Mouse (Mus musculus): ENCODE results near the gene Nrp2. TPM values are rescaled to one million over a fixed set of nuclear protein-coding genes. Genes with fewer than 3 reads are reported as not detected.
A peak's percentile ranks its signal among the peaks of the same experiment; 100 is the strongest.

Gene Nrp2
- polyA plus RNA-seq, 1 experiment from 2014 or later: 39.9 TPM

DNA sequence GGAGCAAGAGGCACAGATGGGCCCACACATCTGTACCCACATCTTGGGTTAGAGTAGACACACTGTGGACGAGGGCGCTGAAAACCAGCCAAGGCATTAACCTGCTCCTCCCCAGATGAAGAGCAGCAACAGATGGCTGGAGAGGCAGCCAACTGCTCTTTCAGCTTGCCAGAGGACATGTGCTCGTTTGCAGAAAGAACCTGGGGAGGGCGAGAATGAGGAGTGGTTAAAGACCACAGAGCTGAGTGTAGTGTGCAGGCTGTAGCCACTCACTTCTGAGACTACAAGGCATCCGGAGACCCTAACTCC, 81.0 kb downstream of the Nrp2 start:
- ATAC-seq (ENCODE audit: insufficient number of reproducible peaks, insufficient read depth, low FRiP score, low read depth): no peak
- H3K9ac ChIP-seq (replicated peaks; ENCODE audit: low read depth, low read length): no peak overlapping the region
- H3K27me3 ChIP-seq (ENCODE audit: control insufficient read depth, insufficient read depth, low read length): peaks cover 5% of the 10 kb centered on the region; the same call in 1 of the 2 replicates
- H3K4me1 ChIP-seq (ENCODE audit: control insufficient read depth, insufficient read depth, low read length): no peaks in the 10 kb centered on the region
- H3K4me2 ChIP-seq (replicated peaks; ENCODE audit: low read depth, low read length): no peak overlapping the region
- H3K9me3 ChIP-seq (ENCODE audit: control insufficient read depth, low read depth, low read length): no peaks in the 10 kb centered on the region
- H3K36me3 ChIP-seq (ENCODE audit: control insufficient read depth, insufficient read depth, low read length): peaks cover 15% of the 10 kb centered on the region; the same call in 1 of the 2 replicates
- 63% methylated on average over 5 of the region's 5 CpGs for WGBS
- no peak overlapping the region for H3K4me3 ChIP-seq (ENCODE audit: low read depth, low read length)
- H3K27ac ChIP-seq (ENCODE audit: low read length): no peak overlapping the region

DNA sequence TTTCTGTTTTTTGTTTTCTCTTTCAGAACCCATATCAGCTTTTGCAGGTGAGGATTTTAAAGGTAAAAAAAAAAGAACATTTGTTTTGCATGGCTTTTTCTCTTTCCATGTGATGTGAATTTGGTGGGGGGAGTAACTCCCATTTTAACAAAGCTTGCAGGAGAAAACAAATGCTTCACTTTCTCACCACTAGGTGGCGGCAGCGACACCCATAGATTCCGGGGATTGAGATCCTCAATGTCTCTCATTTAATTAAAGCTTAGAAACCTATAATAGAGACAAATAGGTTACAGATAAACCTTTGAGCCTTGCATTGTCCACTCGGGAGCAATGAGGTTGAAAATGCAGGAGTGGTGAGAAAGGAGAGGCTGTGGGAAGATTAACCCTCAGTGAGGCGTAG, 83.2 kb downstream of the Nrp2 start:
- no peak overlapping the region for H3K27ac ChIP-seq (ENCODE audit: low read length)
- H3K4me1 ChIP-seq (ENCODE audit: control insufficient read depth, insufficient read depth, low read length): no peaks in the 10 kb centered on the region
- peaks cover 3% of the 10 kb centered on the region; the same call in 1 of the 2 replicates for H3K27me3 ChIP-seq (ENCODE audit: control insufficient read depth, insufficient read depth, low read length)
- ATAC-seq (ENCODE audit: insufficient number of reproducible peaks, insufficient read depth, low FRiP score, low read depth): no peak
- WGBS: 22% methylated on average over 5 of the region's 5 CpGs
- peaks cover 11% of the 10 kb centered on the region; the same call in 1 of the 2 replicates for H3K36me3 ChIP-seq (ENCODE audit: control insufficient read depth, insufficient read depth, low read length)
- H3K4me3 ChIP-seq (ENCODE audit: low read depth, low read length): no peak overlapping the region
- H3K9ac ChIP-seq (replicated peaks; ENCODE audit: low read depth, low read length): no peak overlapping the region
- H3K4me2 ChIP-seq (replicated peaks; ENCODE audit: low read depth, low read length): no peak overlapping the region
- H3K9me3 ChIP-seq (ENCODE audit: control insufficient read depth, low read depth, low read length): no peaks in the 10 kb centered on the region

DNA sequence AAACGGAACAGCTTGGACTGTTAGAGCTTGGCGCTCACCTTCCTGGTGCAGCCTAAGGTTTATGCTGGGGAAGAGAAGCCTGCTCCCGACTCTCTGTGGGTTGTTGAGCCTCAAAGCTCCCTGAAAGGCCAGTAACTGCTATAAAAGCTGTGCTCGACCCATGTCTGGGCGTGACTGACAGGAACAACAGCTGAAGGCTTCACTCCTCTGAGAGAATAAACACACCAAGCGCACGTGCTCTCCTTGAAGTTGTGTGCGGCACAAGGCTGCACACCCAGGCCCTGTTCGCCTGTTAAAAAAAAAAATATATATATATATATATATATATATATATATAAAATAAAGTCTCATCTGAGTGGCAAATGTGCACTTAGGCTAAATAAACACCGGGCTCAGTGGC, 84.5 kb downstream of the Nrp2 start:
- WGBS: 80% methylated on average over 10 of the region's 10 CpGs
- no peak for ATAC-seq (ENCODE audit: insufficient number of reproducible peaks, insufficient read depth, low FRiP score, low read depth)

DNA sequence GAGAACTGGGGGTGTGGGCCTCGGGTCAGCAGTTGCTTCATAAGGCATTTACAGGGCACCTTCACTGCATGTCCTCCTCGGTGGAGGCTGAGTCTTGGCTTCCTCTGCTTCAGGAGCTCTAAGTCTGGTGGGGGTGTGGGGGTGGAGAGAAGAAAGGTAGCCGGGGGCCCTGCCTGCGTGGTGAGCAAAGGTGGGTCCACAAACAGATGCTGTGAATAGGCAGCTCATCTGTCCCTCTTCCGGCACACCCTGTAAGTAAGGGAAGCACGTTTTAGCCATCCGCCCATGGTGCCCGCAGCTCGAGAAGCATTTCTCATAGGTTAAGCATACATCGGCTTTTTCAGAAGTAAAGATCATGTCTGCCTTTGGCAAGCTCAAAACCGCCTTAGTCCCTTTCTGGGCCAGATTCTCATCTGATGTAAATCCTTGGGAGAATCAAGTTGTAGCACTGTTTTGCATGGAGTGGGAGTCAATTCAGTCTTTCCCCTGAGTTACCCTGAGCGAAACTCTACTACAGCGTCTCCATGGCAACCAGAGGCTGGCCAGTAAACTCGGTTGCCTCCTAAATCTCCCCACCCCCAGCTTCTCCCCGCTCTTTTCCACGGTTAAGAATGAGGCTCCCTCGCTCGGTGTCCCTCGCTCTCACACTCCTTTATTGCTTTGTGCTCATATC, 91.3 kb downstream of the Nrp2 start:
- WGBS: 35% methylated on average over 19 of the region's 19 CpGs
- H3K27me3 ChIP-seq (ENCODE audit: control insufficient read depth, insufficient read depth, low read length): no peaks in the 10 kb centered on the region
- no peak overlapping the region for H3K4me3 ChIP-seq (ENCODE audit: low read depth, low read length)
- no peaks in the 10 kb centered on the region for H3K36me3 ChIP-seq (ENCODE audit: control insufficient read depth, insufficient read depth, low read length)
- no peak for ATAC-seq (ENCODE audit: insufficient number of reproducible peaks, insufficient read depth, low FRiP score, low read depth)
- H3K27ac ChIP-seq (ENCODE audit: low read length): no peak overlapping the region
- H3K4me1 ChIP-seq (ENCODE audit: control insufficient read depth, insufficient read depth, low read length): 0 out of 2 replicates have a peak, but pooled peaks cover 3% of the 10 kb centered on the region
- no peaks in the 10 kb centered on the region for H3K9me3 ChIP-seq (ENCODE audit: control insufficient read depth, low read depth, low read length)
- H3K9ac ChIP-seq (replicated peaks; ENCODE audit: low read depth, low read length): no peak overlapping the region
- H3K4me2 ChIP-seq (replicated peaks; ENCODE audit: low read depth, low read length): 0 out of 2 replicates have a peak overlapping the region, but pooled peaks have one; percentile 5

More for the DNA sequence above, 84.5 kb downstream of the Nrp2 start:
- H3K9ac ChIP-seq (replicated peaks; ENCODE audit: low read depth, low read length): no peak overlapping the region
- no peaks in the 10 kb centered on the region for H3K9me3 ChIP-seq (ENCODE audit: control insufficient read depth, low read depth, low read length)
- no peaks in the 10 kb centered on the region for H3K27me3 ChIP-seq (ENCODE audit: control insufficient read depth, insufficient read depth, low read length)
- H3K36me3 ChIP-seq (ENCODE audit: control insufficient read depth, insufficient read depth, low read length): peaks cover 7% of the 10 kb centered on the region; the same call in 1 of the 2 replicates
- no peak overlapping the region for H3K4me3 ChIP-seq (ENCODE audit: low read depth, low read length)
- no peak overlapping the region for H3K27ac ChIP-seq (ENCODE audit: low read length)
- no peaks in the 10 kb centered on the region for H3K4me1 ChIP-seq (ENCODE audit: control insufficient read depth, insufficient read depth, low read length)
- no peak overlapping the region for H3K4me2 ChIP-seq (replicated peaks; ENCODE audit: low read depth, low read length)

DNA sequence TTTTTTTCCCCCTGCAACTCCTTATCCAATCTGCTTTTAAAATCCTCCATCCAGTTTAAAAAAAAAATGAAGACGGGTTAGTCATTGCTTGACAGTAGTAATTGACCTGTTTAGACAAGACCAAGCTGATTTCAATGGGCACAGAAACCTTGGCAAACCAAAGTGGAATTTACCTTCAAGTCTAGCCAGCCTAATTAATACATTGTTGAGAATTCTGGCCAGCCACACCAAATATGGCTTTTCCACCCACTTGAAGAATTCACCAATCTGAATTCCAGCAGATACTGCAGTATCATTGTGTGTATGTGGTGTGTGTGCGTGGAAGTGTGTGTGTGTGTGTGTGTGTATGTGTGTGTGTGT, 91.8 kb downstream of the Nrp2 start:
- no peaks in the 10 kb centered on the region for H3K36me3 ChIP-seq (ENCODE audit: control insufficient read depth, insufficient read depth, low read length)
- no peak overlapping the region for H3K9ac ChIP-seq (replicated peaks; ENCODE audit: low read depth, low read length)
- H3K4me2 ChIP-seq (replicated peaks; ENCODE audit: low read depth, low read length): 0 out of 2 replicates have a peak overlapping the region, but pooled peaks have one; percentile 5
- ATAC-seq (ENCODE audit: insufficient number of reproducible peaks, insufficient read depth, low FRiP score, low read depth): no peak
- no peaks in the 10 kb centered on the region for H3K9me3 ChIP-seq (ENCODE audit: control insufficient read depth, low read depth, low read length)
- no peak overlapping the region for H3K27ac ChIP-seq (ENCODE audit: low read length)
- H3K4me1 ChIP-seq (ENCODE audit: control insufficient read depth, insufficient read depth, low read length): 0 out of 2 replicates have a peak, but pooled peaks cover 3% of the 10 kb centered on the region
- 48% methylated on average over 2 of the region's 2 CpGs for WGBS
- no peaks in the 10 kb centered on the region for H3K27me3 ChIP-seq (ENCODE audit: control insufficient read depth, insufficient read depth, low read length)
- H3K4me3 ChIP-seq (ENCODE audit: low read depth, low read length): no peak overlapping the region

DNA sequence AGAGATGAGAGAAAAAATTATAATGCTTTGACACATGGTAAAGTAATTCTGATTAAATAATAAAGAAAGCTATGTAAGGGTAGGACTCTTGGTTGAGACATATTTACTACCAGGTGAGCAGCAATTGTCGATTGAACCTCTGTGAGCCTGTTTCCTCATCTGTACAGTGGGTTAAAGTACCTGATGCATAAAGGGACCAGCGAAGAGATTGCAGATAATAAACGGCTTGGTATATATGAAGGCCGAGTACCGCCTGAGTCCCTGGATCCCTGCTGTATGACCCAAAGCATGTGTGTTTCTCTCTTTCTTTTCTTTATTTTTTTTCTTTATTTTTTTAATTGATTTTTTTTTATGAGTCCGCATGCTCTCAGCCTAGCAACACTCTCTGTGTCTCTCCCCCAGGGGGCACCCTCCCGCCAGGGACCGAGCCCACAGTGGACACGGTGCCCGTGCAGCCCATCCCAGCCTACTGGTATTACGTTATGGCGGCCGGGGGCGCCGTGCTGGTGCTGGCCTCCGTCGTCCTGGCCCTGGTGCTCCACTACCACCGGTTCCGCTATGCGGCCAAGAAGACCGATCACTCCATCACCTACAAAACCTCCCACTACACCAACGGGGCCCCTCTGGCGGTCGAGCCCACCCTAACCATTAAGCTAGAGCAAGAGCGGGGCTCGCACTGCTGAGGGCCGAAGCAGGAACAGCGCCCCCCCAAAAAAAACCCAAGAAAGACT, 92.4 kb downstream of the Nrp2 start:
- peak; percentile 68; the same call in 1 of the 2 replicates for ATAC-seq (ENCODE audit: insufficient number of reproducible peaks, insufficient read depth, low FRiP score, low read depth)
- H3K9me3 ChIP-seq (ENCODE audit: control insufficient read depth, low read depth, low read length): no peaks in the 10 kb centered on the region
- H3K4me2 ChIP-seq (replicated peaks; ENCODE audit: low read depth, low read length): peak overlapping the region; percentile 45
- no peaks in the 10 kb centered on the region for H3K27me3 ChIP-seq (ENCODE audit: control insufficient read depth, insufficient read depth, low read length)
- peak overlapping the region; percentile 25; the same call in 1 of the 2 replicates for H3K4me3 ChIP-seq (ENCODE audit: low read depth, low read length)
- H3K4me1 ChIP-seq (ENCODE audit: control insufficient read depth, insufficient read depth, low read length): 0 out of 2 replicates have a peak, but pooled peaks cover 3% of the 10 kb centered on the region
- 0 out of 2 replicates have a peak overlapping the region, but pooled peaks have one; percentile 15 for H3K27ac ChIP-seq (ENCODE audit: low read length)
- 21% methylated on average over 28 of the region's 28 CpGs for WGBS
- H3K36me3 ChIP-seq (ENCODE audit: control insufficient read depth, insufficient read depth, low read length): no peaks in the 10 kb centered on the region
- H3K9ac ChIP-seq (replicated peaks; ENCODE audit: low read depth, low read length): no peak overlapping the region; the same call in 1 of the 2 replicates

DNA sequence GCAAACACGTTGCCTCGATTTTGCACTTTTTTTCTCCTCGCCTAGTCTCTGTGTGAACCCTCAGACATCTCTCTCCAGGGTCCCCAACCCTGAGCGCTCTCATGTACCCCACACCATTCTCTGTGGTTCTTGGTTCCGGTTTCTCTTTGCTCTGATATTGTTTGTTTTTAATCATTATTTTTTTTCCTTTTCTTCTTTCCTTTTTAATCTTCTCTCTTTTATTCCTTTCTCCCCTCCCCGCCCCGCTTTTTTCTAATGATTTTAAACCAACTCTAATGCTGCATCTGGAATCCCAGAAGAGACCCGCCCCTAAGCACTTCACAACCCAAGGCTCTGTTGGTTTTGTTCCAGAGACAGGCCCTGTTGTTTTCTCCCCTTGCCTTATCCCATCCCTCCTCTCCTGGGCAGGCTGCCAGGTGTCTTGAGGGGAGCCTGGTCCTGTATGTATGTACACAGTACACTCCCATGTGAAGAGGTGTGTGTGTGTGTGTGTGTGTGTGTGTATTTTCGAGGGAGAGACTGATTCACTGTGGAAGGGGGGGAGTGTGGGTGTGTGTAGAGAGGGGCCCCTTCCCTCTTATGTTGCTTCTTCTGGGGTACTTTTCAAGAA, 93.1 kb downstream of the Nrp2 start:
- H3K9me3 ChIP-seq (ENCODE audit: control insufficient read depth, low read depth, low read length): no peaks in the 10 kb centered on the region
- H3K9ac ChIP-seq (replicated peaks; ENCODE audit: low read depth, low read length): no peak overlapping the region; the same call in 1 of the 2 replicates
- H3K4me2 ChIP-seq (replicated peaks; ENCODE audit: low read depth, low read length): peak overlapping the region; percentile 45
- WGBS: 36% methylated on average over 9 of the region's 9 CpGs
- H3K4me1 ChIP-seq (ENCODE audit: control insufficient read depth, insufficient read depth, low read length): 0 out of 2 replicates have a peak, but pooled peaks cover 3% of the 10 kb centered on the region
- H3K27ac ChIP-seq (ENCODE audit: low read length): 0 out of 2 replicates have a peak overlapping the region, but pooled peaks have one; percentile 15
- H3K27me3 ChIP-seq (ENCODE audit: control insufficient read depth, insufficient read depth, low read length): no peaks in the 10 kb centered on the region
- H3K4me3 ChIP-seq (ENCODE audit: low read depth, low read length): peak overlapping the region; percentile 25; the same call in 1 of the 2 replicates
- H3K36me3 ChIP-seq (ENCODE audit: control insufficient read depth, insufficient read depth, low read length): no peaks in the 10 kb centered on the region
- ATAC-seq (ENCODE audit: insufficient number of reproducible peaks, insufficient read depth, low FRiP score, low read depth): peak; percentile 87

DNA sequence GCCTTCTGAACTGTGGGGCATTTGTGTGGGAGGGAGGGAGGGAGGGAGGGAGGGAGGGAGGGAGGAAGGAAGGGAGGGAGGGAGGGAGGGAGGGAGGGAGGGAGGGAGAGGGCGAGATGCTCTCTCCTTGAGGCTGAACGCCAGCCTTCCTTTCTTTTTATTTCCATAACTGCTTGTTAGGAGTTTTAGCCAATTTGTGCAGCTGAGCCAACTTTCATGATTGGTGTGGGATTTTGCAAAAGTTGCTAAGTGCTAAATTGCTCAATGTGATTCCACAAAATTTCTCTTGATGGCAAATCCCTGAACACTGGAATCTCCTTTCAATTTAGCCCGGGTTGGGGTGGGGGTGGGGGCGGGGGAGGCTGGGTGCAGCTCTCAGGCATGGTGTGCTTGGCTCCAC, 96.3 kb downstream of the Nrp2 start:
- Histone ChIP-seq H3K4me1 (ENCODE audit: control insufficient read depth, insufficient read depth, low read length) (no peaks in the 10 kb centered on the region), H3K27ac (ENCODE audit: low read length) (no peak overlapping the region), H3K9me3 (ENCODE audit: control insufficient read depth, low read depth, low read length) (no peaks in the 10 kb centered on the region), H3K9ac (replicated peaks; ENCODE audit: low read depth, low read length) (no peak overlapping the region), H3K36me3 (ENCODE audit: control insufficient read depth, insufficient read depth, low read length) (no peaks in the 10 kb centered on the region), H3K27me3 (ENCODE audit: control insufficient read depth, insufficient read depth, low read length) (no peaks in the 10 kb centered on the region), H3K4me3 (ENCODE audit: low read depth, low read length) (no peak overlapping the region), H3K4me2 (replicated peaks; ENCODE audit: low read depth, low read length) (no peak overlapping the region)
- 51% methylated on average over 4 of the region's 4 CpGs for WGBS
- no peak for ATAC-seq (ENCODE audit: insufficient number of reproducible peaks, insufficient read depth, low FRiP score, low read depth)
